ENCODE assay signal across 8 mouse cellular contexts in the genomic region with DNA sequence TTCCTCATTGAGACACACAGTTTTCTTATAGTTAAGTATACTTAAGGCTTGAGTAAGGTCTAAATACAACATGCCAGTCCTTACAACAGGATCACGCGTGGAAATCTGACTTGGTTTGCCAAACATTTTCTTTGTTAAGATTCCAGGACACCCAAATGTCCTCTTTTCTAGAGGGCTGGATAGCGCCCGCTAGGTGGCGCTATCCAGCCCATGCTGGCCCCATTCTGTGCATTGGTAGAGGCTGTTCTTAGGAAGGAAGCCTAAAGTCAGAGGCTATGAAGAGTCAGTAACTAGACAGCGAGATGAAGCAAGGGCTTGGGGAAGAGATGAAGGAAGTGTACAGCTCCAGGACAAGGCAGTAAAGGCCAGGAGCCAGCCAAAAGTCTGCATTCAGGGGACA. TPM values are rescaled to one million over a fixed set of nuclear protein-coding genes. Genes with fewer than 3 reads are reported as not detected.
A peak's percentile ranks its signal among the peaks of the same experiment; 100 is the strongest.
DNase-seq lines count a peak whose midpoint lies in the region; ATAC-seq and TF ChIP-seq lines count a peak whose summit lies in the region.

No protein-coding gene starts in this region.

- no peak overlapping the region for H3K4me2 ChIP-seq in kidney, embryonic 15.5 days

- H3K9me3 ChIP-seq in kidney, embryonic 15.5 days (replicated peaks): no peaks in the 10 kb centered on the region

- DNase-seq in gastrocnemius, adult 2 months: no peak
- DNase-seq in gastrocnemius, postnatal 14 days: no peak
- DNase-seq in thymus, adult 2 months: no peak
- DNase-seq in thymus, adult 18-20 months: no peak
- peak; percentile 53 for DNase-seq in thymus, postnatal 4 days
- DNase-seq in heart, adult 9 months (ENCODE audit: low spot score in 2 of 2): no peak

- no peak overlapping the region for H3K27ac ChIP-seq in gastrocnemius, adult 2 months
- H3K27ac ChIP-seq in thymus, adult 2 months (ENCODE audit: control insufficient read depth, insufficient read depth, low read length): no peak overlapping the region
- no peak overlapping the region for H3K27ac ChIP-seq in kidney, embryonic 15.5 days

- H3K4me3 ChIP-seq in gastrocnemius, adult 2 months: no peak overlapping the region
- no peak overlapping the region for H3K4me3 ChIP-seq in thymus, adult 2 months (ENCODE audit: control insufficient read depth, insufficient read depth, low read length)
- H3K4me3 ChIP-seq in kidney, embryonic 15.5 days (replicated peaks): no peak overlapping the region

- ATAC-seq in granulocyte monocyte progenitor cell, adult 5-6 weeks (replicated peaks; ENCODE audit: poor library complexity, severe bottlenecking): peak; percentile 47
- no peak for ATAC-seq in kidney, embryonic 15.5 days (replicated peaks; ENCODE audit: low FRiP score)

- TF ChIP-seq CTCF in gastrocnemius, adult 2 months (IDR thresholded peaks at IDR 0.05): peak; percentile 76
- TF ChIP-seq CTCF in thymus, adult 2 months (IDR thresholded peaks at IDR 0.05; ENCODE audit: borderline replicate concordance, control insufficient read depth, extremely low read depth, insufficient read depth, low read length, poor library complexity): peak; percentile 68; the same call in 1 of the 2 replicates

- H3K36me3 ChIP-seq in thymus, adult 2 months (ENCODE audit: control insufficient read depth, insufficient read depth, low read length): no peaks in the 10 kb centered on the region
- no peaks in the 10 kb centered on the region for H3K36me3 ChIP-seq in kidney, embryonic 15.5 days

- 34% methylated on average over 6 of the region's 6 CpGs for WGBS in thymus, adult 2 months
- WGBS in kidney, embryonic 15.5 days: 26% methylated on average over 6 of the region's 6 CpGs

- intact Hi-C loops in gastrocnemius, adult 2 months (cut with DNase I): loop anchor here (10.0 kb wide), 1 partner anchor 341 kb away; no protein-coding TSS in a partner anchor
- intact Hi-C loops in gastrocnemius, postnatal 14 days (cut with DNase I; ENCODE audit: low total_unique reads): loop anchor here (10.0 kb wide), 1 partner anchor 161 kb away; no protein-coding TSS in a partner anchor

- no peak for TF ChIP-seq POLR2A in thymus, adult 2 months (IDR thresholded peaks at IDR 0.05; ENCODE audit: control insufficient read depth, extremely low read depth, insufficient read depth, low read length, poor library complexity)

- no peaks in the 10 kb centered on the region for H3K4me1 ChIP-seq in thymus, adult 2 months (replicated peaks; ENCODE audit: control insufficient read depth, insufficient read depth, low read length)
- H3K4me1 ChIP-seq in kidney, embryonic 15.5 days: peaks cover 9% of the 10 kb centered on the region; the same call in 1 of the 2 replicates

- no peaks in the 10 kb centered on the region for H3K27me3 ChIP-seq in thymus, adult 2 months (ENCODE audit: control insufficient read depth, insufficient read depth, low read length)
- H3K27me3 ChIP-seq in kidney, embryonic 15.5 days: peaks cover 12% of the 10 kb centered on the region; the same call in 1 of the 2 replicates

- no peak overlapping the region for H3K9ac ChIP-seq in kidney, embryonic 15.5 days

RNA-seq across cellular contexts. Expression of gene Tm9sf3, which starts 49.9 kb away (rescaled TPM):
- 10 to 100 TPM; 63.3 to 68.4 TPM for total RNA-seq in gastrocnemius, adult 2 months (2021)
- 10 to 100 TPM; 73.7 to 78.2 TPM for total RNA-seq in gastrocnemius, postnatal 14 days (2021)
- polyA plus RNA-seq in thymus, adult 2 months (2012; rRNA removed): 56.9 and 59.7 TPM in 2 replicates
- 133 TPM in 2 replicates for total RNA-seq in granulocyte monocyte progenitor cell, adult 5-6 weeks (2014; fragmentation: Nextera tagmentation)
- total RNA-seq in granulocyte monocyte progenitor cell, adult 5-6 weeks (2017): 296 and 339 TPM in 2 replicates
- 137 and 149 TPM in 2 replicates for polyA plus RNA-seq in kidney, embryonic 15.5 days (2015; fragmentation: Nextera tagmentation; extraction: Ambion mirVana)
